Mouse (Mus musculus) urinary bladder, postnatal 14 days (tissue): Measurements from ENCODE around the gene Olfr743.
"Not testable (repeated sequence)": the region's sequence is repeated elsewhere in the genome, so short reads cannot be mapped to it uniquely, and the experiment has no call there.

Experiments used
- DNase-seq: peaks from one replicate; pipeline ENCODE4 v3.0.0; 2021; ENCODE audit warnings: low spot score

The Olfr743 gene

DNA sequence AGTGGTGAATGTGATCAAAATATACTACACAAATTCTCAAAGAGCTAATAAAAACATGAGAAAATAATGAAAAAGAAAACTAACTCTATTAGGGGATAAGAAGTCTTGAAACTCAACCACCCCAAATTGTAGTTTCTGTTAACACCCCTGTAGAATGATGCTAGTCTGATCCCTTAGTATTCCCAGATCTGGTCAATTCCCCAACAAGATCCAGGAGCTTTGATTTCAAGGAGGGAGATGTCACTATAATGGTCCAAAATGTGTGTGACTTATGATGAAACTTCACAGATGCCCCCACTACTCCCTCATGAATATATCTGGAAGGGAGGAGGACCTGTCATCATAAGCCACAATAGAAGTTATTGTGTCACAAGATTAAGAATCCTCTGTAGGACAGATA, at the start of gene Olfr743:
Gene Olfr743, plus strand, starts transcription at position 301 of the 400 bp plus-strand sequence.
- no peak for DNase-seq

DNA sequence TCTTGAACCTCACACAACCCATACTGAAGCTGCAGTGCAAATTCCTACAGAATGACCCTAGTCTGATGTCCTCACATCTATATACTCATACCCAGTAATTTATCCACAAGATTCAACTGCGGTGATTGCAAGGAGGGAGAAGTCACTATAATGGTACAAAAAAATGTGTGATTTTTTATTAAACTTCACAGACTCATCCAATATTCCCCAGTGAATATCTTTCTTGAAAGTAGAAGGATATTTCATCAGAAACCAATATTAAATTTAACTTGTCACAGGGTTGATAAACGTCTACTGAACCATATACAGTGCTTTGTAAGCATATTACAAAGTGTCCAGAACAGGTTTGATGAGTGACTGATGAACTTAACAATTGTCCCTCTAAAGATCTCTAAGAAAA, 49.2 kb upstream of the Olfr743 start, which contains the start of gene Olfr741:
Gene Olfr741, plus strand, starts transcription at position 301 of the 400 bp plus-strand sequence.
- DNase-seq = no peak

DNA sequence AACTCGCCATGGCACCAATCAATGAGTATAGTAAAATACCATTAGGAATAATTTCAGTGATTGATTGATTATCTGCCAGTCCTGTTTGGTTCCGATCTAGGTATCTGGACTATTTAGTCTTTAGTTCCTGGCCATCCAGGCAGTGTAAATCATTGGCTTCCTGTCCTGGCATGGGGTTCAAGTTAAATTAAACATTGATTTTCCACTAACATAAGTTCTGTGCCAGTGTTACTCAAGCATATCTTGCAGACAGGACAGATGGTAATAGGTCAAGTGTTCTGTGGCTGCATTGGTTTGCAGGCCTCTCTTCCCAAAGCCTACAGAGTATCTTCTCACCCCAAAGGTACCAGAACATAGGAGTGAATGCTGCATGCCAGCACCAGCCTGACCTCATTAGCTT, 43.2 kb upstream of the Olfr743 start:
- no peak for DNase-seq

DNA sequence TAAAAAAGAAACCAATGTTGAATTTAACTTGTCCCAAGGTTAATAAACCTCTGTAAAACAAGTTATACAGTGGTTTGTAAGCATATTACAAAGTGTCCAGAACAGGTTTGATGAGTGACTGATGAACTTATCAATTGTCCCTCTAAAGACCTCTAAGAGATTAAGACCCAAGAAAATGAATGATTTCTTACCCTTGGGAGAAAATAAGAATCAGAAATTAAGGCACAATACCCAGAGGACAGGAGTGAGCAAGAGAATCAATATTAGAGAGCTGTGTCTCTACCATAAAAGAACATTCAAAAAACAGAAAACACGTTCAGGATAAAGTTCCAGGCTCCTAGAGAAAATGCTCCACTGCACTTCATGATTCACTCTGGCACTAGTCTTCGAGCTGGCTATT, 18.3 kb upstream of the Olfr743 start, which contains the start of gene Olfr742:
Gene Olfr742, plus strand, starts transcription at position 301 of the 400 bp plus-strand sequence.
- no peak for DNase-seq

DNA sequence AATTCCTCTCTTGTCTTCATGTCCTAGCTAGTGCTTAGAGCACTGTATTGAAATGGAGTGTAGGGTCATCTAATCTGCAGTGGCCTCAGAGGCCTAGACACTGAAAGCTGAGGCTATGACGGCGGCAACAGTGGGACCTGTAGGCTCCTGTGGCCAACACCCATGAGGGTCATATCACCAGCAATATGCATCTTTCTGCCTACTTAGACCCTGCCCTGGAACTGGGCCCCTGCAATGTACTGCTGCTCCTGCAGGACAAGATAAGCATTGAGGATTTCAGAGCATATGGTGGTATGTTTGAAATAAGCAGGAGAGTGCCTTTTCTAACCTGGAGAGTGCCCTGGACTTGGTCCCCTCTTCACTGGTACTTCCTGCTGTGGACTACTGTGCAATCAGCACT, 31.1 kb downstream of the Olfr743 start:
- DNase-seq = no peak

DNA sequence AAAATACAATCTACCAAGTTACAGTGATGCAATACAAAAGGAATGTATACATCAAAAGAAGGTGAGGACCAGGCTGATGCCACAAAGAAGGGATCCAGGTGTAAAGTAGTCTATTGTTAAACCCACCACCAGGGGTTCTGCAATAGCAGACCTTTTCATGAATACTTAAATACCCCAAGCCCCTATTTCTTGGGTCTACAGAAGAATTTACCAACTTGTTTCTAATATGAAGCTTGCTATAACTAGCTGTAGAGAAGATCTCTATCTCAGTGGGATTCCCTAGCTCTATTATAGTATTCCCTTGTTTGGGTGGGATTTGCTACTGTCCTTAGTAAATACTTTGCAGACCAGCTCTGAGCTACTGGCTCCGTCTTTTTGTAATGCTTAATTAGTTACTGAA, 51.4 kb downstream of the Olfr743 start:
- not testable (repeated sequence) for DNase-seq
